Mouse (Mus musculus): Measurements from ENCODE around the gene Atp8a2. TPM values are rescaled to one million over a fixed set of nuclear protein-coding genes. Genes with fewer than 3 reads are reported as not detected.

Gene Atp8a2
- polyA plus RNA-seq (2015; fragmentation: Nextera tagmentation; extraction: Ambion mirVana): 2.1 and 6.6 TPM in 2 replicates

DNA sequence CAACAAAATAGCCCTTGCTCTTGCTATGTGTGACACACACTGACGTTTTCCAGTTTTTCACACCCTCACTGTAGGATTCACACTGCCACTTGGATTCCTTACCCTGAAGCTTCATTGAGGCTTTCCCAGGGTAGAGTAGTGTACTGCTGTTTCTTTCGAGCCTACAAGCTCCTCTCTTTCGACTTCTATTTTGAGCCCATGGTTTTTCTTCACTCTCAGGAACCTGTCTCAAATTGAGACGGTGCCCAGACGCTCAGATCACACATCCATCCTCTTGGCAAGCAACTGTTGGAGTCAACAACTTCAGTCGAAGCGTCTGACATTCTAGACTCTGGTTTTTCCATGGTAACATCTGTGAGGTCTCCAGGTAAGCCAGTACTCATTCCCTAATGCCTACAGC is at the start of gene Atp8a2:
Atp8a2 (minus strand) TSS at position 296 of the 400 bp plus-strand sequence.

DNA sequence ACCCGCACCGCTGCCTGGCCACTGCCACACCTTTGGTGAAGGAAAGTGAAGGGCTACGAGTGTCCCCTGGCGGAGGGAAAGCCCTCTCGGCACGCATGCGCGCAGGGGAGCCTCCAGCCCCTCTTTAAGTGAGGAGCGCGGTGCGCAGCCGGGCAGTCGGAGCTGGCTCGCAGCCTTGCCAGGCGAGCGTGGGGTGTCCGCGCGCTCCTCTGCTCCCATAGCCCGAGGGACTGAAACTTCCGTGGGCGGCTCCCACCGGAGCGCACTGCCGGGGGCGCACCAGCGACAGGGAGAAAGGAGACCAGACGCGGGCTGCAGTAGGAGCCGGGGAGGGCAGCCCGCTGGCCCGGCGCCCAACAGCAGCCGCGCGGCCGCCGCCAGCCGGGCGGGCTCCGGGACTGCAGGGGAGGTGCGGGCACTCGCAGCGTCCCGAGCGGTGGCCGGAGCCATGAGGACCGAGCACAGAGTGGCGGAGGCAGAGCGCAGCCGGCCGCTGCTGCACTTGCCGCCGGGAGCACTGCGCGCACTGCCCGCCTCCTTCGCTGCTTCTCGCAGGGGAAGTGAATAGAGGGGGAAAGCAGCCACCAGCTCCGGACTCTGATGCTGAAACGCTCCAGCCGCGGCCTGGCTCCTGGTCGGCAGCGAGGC is 571.7 kb downstream of the Atp8a2 start, which contains the start of gene Shisa2:
Shisa2 (plus strand) TSS at position 151 of the 648 bp plus-strand sequence.

DNA sequence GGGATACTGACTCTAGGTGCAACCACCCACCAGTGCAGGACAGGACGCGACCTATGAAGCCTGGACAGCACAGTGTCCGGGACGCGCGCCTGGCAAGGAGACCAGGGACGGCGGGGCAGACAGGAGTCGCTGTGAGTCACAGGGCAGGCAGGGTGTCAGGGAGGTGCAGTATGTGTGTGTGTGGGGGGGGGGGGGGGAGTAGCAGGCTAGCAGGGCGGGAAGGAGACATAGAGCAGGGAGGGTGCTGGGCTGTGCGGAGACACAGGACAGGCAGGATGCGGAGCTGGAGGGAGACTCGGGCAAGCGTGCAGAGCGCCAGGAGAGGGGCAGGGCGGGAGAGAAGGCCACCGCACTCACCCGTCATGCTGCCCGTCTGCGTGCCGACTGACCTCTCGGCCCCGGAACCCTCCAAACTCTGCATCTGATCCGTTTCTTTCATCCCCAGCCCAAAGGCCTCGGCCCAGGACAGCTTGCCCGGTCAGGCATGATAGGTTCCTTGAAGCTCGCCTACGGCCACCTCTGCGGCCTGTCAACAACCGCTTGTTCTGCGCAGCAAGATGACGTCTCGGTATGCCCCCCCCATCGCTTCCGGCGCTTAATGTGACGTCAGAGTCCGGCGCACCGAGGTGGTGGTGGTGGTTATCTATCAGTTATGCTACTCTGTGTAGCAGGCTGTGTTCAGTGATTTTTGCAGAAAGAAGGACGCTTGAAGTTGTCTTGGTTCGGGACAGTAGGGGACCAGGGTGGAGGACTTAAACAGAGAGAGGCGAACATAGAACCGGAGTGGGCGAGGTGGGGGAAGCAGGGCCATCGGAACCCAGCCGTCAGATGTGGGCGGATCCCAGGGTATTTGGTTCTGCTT is 599.4 kb downstream of the Atp8a2 start, which contains the start of gene Cdadc1:
Cdadc1 (minus strand) TSS at position 562 of the 862 bp plus-strand sequence.

Small RNAs within 50 kb of the gene (microRNA-seq; reads per million reads assigned to microRNA genes)
- gene Mir719 (ENCODE audit: borderline replicate concordance, insufficient number of aligned reads): not detected

Other genes with a start within 250 kb of the Atp8a2 start
- gene Nupl1, start 54.3 kb upstream of the Atp8a2 start, polyA plus RNA-seq (2015; fragmentation: Nextera tagmentation; extraction: Ambion mirVana): 0.06 TPM in 1 of 2 replicates, not detected in the other
- gene Gm49336, start 54.3 kb upstream of the Atp8a2 start, polyA plus RNA-seq (2015; fragmentation: Nextera tagmentation; extraction: Ambion mirVana): 17.5 and 19.5 TPM in 2 replicates
- gene Mtmr6, start 68.0 kb upstream of the Atp8a2 start, polyA plus RNA-seq (2015; fragmentation: Nextera tagmentation; extraction: Ambion mirVana): 35.7 and 37.1 TPM in 2 replicates
- 6.8 and 11.5 TPM in 2 replicates for gene Amer2, start 176.1 kb upstream of the Atp8a2 start, polyA plus RNA-seq (2015; fragmentation: Nextera tagmentation; extraction: Ambion mirVana)